Mouse (Mus musculus) embryo, embryonic 11.5 days (tissue): ENCODE data around the gene Gm45716.

Experiments
- DNase-seq: peaks from one replicate; pipeline ENCODE4 v3.0.0-alpha.2; 2012; ENCODE audit warnings: low read depth, low spot score

Gm45716 gene

GRCm38 (mm10) chr11:90187441-90187840 is at the start of gene Gm45716:
Gm45716 (plus strand) TSS chr11:90187683.
- DNase-seq: no peak

- DNase-seq: no peak
Observed at GRCm38 (mm10) chr11:90142393-90142792, 45.1 kb upstream of the Gm45716 start.

- DNase-seq: no peak
Observed at GRCm38 (mm10) chr11:90142936-90143335, 44.5 kb upstream of the Gm45716 start.

GRCm38 (mm10) chr11:90146086-90146860 is 41.2 kb upstream of the Gm45716 start:
- no peak for DNase-seq

GRCm38 (mm10) chr11:90155066-90155465 is 32.4 kb upstream of the Gm45716 start:
- DNase-seq: no peak

GRCm38 (mm10) chr11:90155466-90155865 is 32.0 kb upstream of the Gm45716 start:
- DNase-seq: peak; percentile 9

- DNase-seq: no peak
Observed at GRCm38 (mm10) chr11:90167771-90168170, 19.7 kb upstream of the Gm45716 start.

- no peak for DNase-seq
Observed at GRCm38 (mm10) chr11:90168338-90169065, 19.0 kb upstream of the Gm45716 start.

GRCm38 (mm10) chr11:90169200-90170013 is 18.1 kb upstream of the Gm45716 start:
- DNase-seq: no peak

GRCm38 (mm10) chr11:90170014-90170320 is 17.5 kb upstream of the Gm45716 start:
- DNase-seq: peak; percentile 68

GRCm38 (mm10) chr11:90172331-90172730 is 15.2 kb upstream of the Gm45716 start:
- DNase-seq: no peak

GRCm38 (mm10) chr11:90175634-90176300 is 11.7 kb upstream of the Gm45716 start:
- no peak for DNase-seq

GRCm38 (mm10) chr11:90177389-90177788 is 10.1 kb upstream of the Gm45716 start:
- DNase-seq: no peak

GRCm38 (mm10) chr11:90183361-90183760 is 4.1 kb upstream of the Gm45716 start:
- DNase-seq: peak; percentile 26

GRCm38 (mm10) chr11:90184756-90185155 is 2.7 kb upstream of the Gm45716 start:
- no peak for DNase-seq

GRCm38 (mm10) chr11:90190156-90190555 is 2.7 kb downstream of the Gm45716 start:
- DNase-seq: no peak

GRCm38 (mm10) chr11:90194946-90195345 is 7.5 kb downstream of the Gm45716 start:
- no peak for DNase-seq

- DNase-seq: no peak
Observed at GRCm38 (mm10) chr11:90195756-90196520, 8.5 kb downstream of the Gm45716 start.

- DNase-seq: no peak
Observed at GRCm38 (mm10) chr11:90196521-90197215, 9.2 kb downstream of the Gm45716 start.

- no peak for DNase-seq
Observed at GRCm38 (mm10) chr11:90198048-90198447, 10.6 kb downstream of the Gm45716 start.
